Mouse (Mus musculus) ovary, adult 18-20 months (tissue): ENCODE measurements around the gene Tubgcp6.
A peak's percentile ranks its signal among the peaks of the same experiment; 100 is the strongest.

Experiments
- DNase-seq: peaks from one replicate; pipeline ENCODE4 v3.0.0; 2022; ENCODE audit warnings: low spot score, mixed read lengths

Gene Tubgcp6

GRCm38 (mm10) chr15:89102646-89103045 lies 20.3 kb downstream of the Tubgcp6 start:
- DNase-seq, result no peak

GRCm38 (mm10) chr15:89100823-89101222 lies 22.1 kb downstream of the Tubgcp6 start:
- DNase-seq, result no peak

- no peak for DNase-seq
Measured at GRCm38 (mm10) chr15:89098616-89099015, 24.3 kb downstream of the Tubgcp6 start.

- no peak for DNase-seq
Measured at GRCm38 (mm10) chr15:89097450-89097849, 25.5 kb downstream of the Tubgcp6 start.

GRCm38 (mm10) chr15:89092181-89092580 lies 30.7 kb downstream of the Tubgcp6 start:
- no peak for DNase-seq

- no peak for DNase-seq
Measured at GRCm38 (mm10) chr15:89090662-89091061, 32.2 kb downstream of the Tubgcp6 start.

- DNase-seq, result peak; percentile 33
Measured at GRCm38 (mm10) chr15:89089248-89090051, 33.5 kb downstream of the Tubgcp6 start.

GRCm38 (mm10) chr15:89088607-89089247 lies 34.2 kb downstream of the Tubgcp6 start, which contains the start of gene Selenoo:
TSS of gene Selenoo (plus strand) at chr15:89089084.
- DNase-seq, result peak; percentile 86

GRCm38 (mm10) chr15:89084826-89085225 lies 38.1 kb downstream of the Tubgcp6 start:
- no peak for DNase-seq

- no peak for DNase-seq
Measured at GRCm38 (mm10) chr15:89083906-89084305, 39.0 kb downstream of the Tubgcp6 start.

- no peak for DNase-seq
Measured at GRCm38 (mm10) chr15:89078208-89078836, 44.6 kb downstream of the Tubgcp6 start.

GRCm38 (mm10) chr15:89076156-89076731 lies 46.7 kb downstream of the Tubgcp6 start:
- no peak for DNase-seq

- DNase-seq, result peak; percentile 80
Measured at GRCm38 (mm10) chr15:89075478-89076147, 47.3 kb downstream of the Tubgcp6 start.

- DNase-seq, result no peak
Measured at GRCm38 (mm10) chr15:89074613-89075477, 48.1 kb downstream of the Tubgcp6 start, which contains the start of gene Trabd. TSS of gene Trabd (plus strand) at chr15:89075124.

GRCm38 (mm10) chr15:89073993-89074603 lies 48.8 kb downstream of the Tubgcp6 start:
- no peak for DNase-seq

GRCm38 (mm10) chr15:89070606-89071005 lies 52.3 kb downstream of the Tubgcp6 start:
- DNase-seq, result no peak

- no peak for DNase-seq
Measured at GRCm38 (mm10) chr15:89069336-89069840, 53.5 kb downstream of the Tubgcp6 start.

GRCm38 (mm10) chr15:89068226-89068625 lies 54.7 kb downstream of the Tubgcp6 start:
- DNase-seq, result no peak

- DNase-seq, result no peak
Measured at GRCm38 (mm10) chr15:89067609-89068008, 55.3 kb downstream of the Tubgcp6 start.

GRCm38 (mm10) chr15:89064891-89065290 lies 58.0 kb downstream of the Tubgcp6 start:
- DNase-seq, result no peak
